ENCODE assay signal across 18 mouse cellular contexts in the genomic region with DNA sequence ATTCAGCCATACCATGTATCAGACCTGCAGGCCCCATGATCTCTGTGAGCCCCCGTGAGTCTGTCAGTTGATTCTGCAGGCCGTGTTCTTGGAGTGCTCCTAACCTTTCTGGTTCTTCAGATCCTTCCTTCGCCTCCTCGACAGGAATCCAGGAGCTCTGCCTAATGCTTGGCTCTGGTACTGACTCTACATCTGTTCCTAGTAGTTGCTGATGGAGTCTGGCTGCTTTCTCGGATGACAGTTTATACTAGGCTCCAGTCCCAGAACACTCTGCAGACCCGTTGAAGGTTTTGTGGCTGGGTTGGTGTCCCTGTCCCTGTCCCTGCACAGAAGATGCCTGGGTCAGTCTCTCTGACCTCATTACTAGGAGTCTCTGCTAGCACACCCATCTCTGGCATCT.
DNase-seq lines count a peak whose midpoint lies in the region; ATAC-seq and TF ChIP-seq lines count a peak whose summit lies in the region.
"Had no signal": no experiment of that assay in that cellular context is flagged by ENCODE, and none has a peak within 500 bp of the region (broad histone marks: within the 10 kb centered on the region; RNA-seq: fewer than 3 reads in every experiment).

No protein-coding gene starts in this region.

- no peak for TF ChIP-seq EP300 in liver, postnatal 0 days (IDR thresholded peaks at IDR 0.05; ENCODE audit: low read depth)

- H3K27me3 ChIP-seq in liver, postnatal 0 days (ENCODE audit: insufficient read depth, low read length): no peaks in the 10 kb centered on the region
- H3K27me3 ChIP-seq: embryonic facial prominence, embryonic 15.5 days; heart, embryonic 15.5 days; hindbrain, embryonic 15.5 days; limb, embryonic 13.5 days; neural tube, embryonic 12.5 days had no signal

- no peak overlapping the region for H3K27ac ChIP-seq in liver, postnatal 0 days (ENCODE audit: low read depth)
- H3K27ac ChIP-seq: embryonic facial prominence, embryonic 15.5 days; heart, embryonic 15.5 days; hindbrain, embryonic 15.5 days; limb, embryonic 13.5 days; neural tube, embryonic 12.5 days had no signal

- DNase-seq in cerebellum, adult 9-10 months: no peak
- DNase-seq in frontal cortex, postnatal 14 days (ENCODE audit: low spot score in 2 of 2): no peak
- DNase-seq in layer of hippocampus, postnatal 14 days (ENCODE audit: low spot score in 2 of 2): peak; percentile 19 to 34
- DNase-seq in layer of hippocampus, adult 8-10 months (ENCODE audit: low spot score in 2 of 2): no peak
- no peak for DNase-seq in liver, postnatal 0 days
- DNase-seq: adrenal gland, postnatal 14 days; kidney, postnatal 14 days; right cerebral cortex, postnatal 4 days; thymus, adult 18-20 months had no signal

- no peak overlapping the region for H3K4me2 ChIP-seq in liver, postnatal 0 days (ENCODE audit: low read depth, low read length)
- H3K4me2 ChIP-seq: embryonic facial prominence, embryonic 15.5 days; heart, embryonic 15.5 days; hindbrain, embryonic 15.5 days; limb, embryonic 13.5 days; neural tube, embryonic 12.5 days had no signal

- TF ChIP-seq CTCF in liver, postnatal 0 days (IDR thresholded peaks at IDR 0.05; ENCODE audit: low read depth): no peak

- peak; percentile 49; the same call in 1 of the 2 replicates for ATAC-seq in cerebellum, adult (ENCODE audit: insufficient number of reproducible peaks, low FRiP score, low TSS enrichment)
- peak; percentile 87 for ATAC-seq in frontal cortex, adult (ENCODE audit: low TSS enrichment)
- 0 out of 2 replicates have a peak, but pooled peaks have one; percentile 6 for ATAC-seq in erythroid progenitor cell, adult 5-6 weeks (replicated peaks; ENCODE audit: low FRiP score, poor library complexity, severe bottlenecking)
- ATAC-seq in liver, postnatal 0 days: no peak
- ATAC-seq: intestine, postnatal 0 days had no signal

- no peaks in the 10 kb centered on the region for H3K9me3 ChIP-seq in liver, postnatal 0 days (ENCODE audit: low read length)
- H3K9me3 ChIP-seq: embryonic facial prominence, embryonic 15.5 days; heart, embryonic 15.5 days; hindbrain, embryonic 15.5 days; limb, embryonic 13.5 days; neural tube, embryonic 12.5 days had no signal

- H3K36me3 ChIP-seq in liver, postnatal 0 days (replicated peaks; ENCODE audit: insufficient read depth, low read length): no peaks in the 10 kb centered on the region
- H3K36me3 ChIP-seq: embryonic facial prominence, embryonic 15.5 days; heart, embryonic 15.5 days; hindbrain, embryonic 15.5 days; limb, embryonic 13.5 days; neural tube, embryonic 12.5 days had no signal

- WGBS in liver, postnatal 0 days (ENCODE audit: insufficient replicate concordance): 88% methylated on average over 6 of the region's 6 CpGs

- no peaks in the 10 kb centered on the region for H3K4me1 ChIP-seq in liver, postnatal 0 days (ENCODE audit: insufficient read depth)
- H3K4me1 ChIP-seq: embryonic facial prominence, embryonic 15.5 days; heart, embryonic 15.5 days; hindbrain, embryonic 15.5 days; limb, embryonic 13.5 days; neural tube, embryonic 12.5 days had no signal

- no peak overlapping the region for H3K9ac ChIP-seq in liver, postnatal 0 days (replicated peaks)
- H3K9ac ChIP-seq: embryonic facial prominence, embryonic 15.5 days; heart, embryonic 15.5 days; hindbrain, embryonic 15.5 days; limb, embryonic 13.5 days; neural tube, embryonic 12.5 days had no signal

- H3K4me3 ChIP-seq in liver, postnatal 0 days (ENCODE audit: low read depth, low read length): no peak overlapping the region
- H3K4me3 ChIP-seq: embryonic facial prominence, embryonic 15.5 days; heart, embryonic 15.5 days; hindbrain, embryonic 15.5 days; limb, embryonic 13.5 days; neural tube, embryonic 12.5 days had no signal

Comparison
In these comparisons a context has a peak if more than half of its experiments do, and no peak if none do; other contexts are left out.
1. DNase-seq: peak in layer of hippocampus, postnatal 14 days (2 of 2); none in cerebellum, adult 9-10 months (single experiment), frontal cortex, postnatal 14 days (0 of 2), layer of hippocampus, adult 8-10 months (0 of 2) and liver, postnatal 0 days (single experiment).